Mouse (Mus musculus): ENCODE measurements at regions not wholly inside any gene's neighbourhood (a gene's known extent, or its start where the extent isn't known, plus 50 kb on each side); places are given as distances from the start of the nearest gene placed in this dataset.
"Not testable (repeated sequence)": the region's sequence is repeated elsewhere in the genome, so short reads cannot be mapped to it uniquely, and the experiment has no call there.

DNA sequence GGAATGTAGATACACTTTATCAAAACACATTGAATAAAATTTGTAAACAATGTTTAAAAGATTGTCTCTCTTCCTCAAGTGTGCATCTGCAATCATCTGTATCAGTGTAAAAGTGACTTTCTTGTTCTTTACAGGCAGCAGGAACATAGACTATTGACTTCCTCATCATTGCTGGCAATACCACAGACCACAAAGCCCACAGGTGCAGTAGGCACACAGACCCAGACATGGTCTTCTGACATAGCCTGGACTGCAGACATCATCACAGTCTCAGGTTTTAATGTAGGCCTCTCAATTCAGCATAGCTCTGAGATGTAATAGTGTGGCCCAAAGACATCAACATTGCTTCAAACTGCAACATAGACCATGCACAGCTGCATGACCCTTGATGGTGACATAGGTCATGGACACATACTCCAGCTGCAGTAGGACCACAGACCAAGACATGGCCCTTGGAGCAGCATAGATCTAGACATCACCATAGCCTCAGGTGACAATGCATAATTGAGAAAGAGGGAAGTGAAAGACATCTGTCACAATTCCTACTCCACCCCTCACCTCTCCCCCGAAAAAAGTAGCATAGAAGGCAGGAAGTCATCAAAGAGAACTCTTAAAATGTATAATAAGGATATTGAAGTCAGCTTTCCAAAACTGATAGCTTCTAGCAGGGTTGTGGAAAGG lies 74.1 kb upstream of the Speer2 start:
- no peak for DNase-seq (ENCODE audit: extremely low spot score)

- no peak for DNase-seq (ENCODE audit: extremely low spot score)
Measured at GRCm38 (mm10) chr16:69943635-69944034, 80.1 kb upstream of the Speer2 start.

DNA sequence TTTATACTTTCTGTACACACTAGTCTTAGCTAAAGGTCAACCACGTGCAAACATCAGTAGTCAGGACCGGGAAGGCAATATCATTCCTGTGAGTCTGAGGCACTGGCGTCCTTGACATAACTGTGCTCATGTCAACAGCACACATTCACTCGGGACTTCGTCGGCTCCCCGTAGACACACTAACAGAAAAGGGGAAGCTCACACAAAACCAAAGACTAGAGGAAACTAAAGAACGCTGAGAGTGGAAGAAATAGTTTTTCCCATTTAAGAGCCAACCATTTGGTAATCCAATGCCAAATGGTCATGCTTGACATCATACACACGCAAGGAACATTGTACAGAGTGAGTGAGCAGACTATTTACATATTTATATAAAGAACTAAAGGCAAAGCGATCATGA lies 85.2 kb upstream of the Speer2 start:
- no peak for DNase-seq (ENCODE audit: extremely low spot score)

DNA sequence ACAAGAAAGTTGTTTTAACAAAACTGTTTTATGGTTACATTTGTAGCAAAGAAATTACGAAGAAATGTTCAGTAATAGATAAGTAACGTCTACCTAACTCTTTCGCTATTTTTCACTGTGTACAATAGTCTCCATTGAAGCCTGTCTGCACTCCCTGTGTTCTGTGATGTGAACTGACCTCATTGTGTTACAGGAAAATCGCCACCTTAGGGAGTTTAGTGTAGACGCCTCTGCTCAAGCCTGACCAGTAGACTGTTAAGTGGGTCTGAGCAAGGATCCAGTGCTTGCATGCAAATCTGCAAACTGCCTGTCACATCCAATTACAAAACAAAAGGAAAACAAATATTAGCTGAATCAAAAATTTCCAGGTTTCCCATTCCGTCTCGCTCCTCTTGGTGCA lies 85.8 kb upstream of the Speer2 start:
- no peak for DNase-seq (ENCODE audit: extremely low spot score)

DNA sequence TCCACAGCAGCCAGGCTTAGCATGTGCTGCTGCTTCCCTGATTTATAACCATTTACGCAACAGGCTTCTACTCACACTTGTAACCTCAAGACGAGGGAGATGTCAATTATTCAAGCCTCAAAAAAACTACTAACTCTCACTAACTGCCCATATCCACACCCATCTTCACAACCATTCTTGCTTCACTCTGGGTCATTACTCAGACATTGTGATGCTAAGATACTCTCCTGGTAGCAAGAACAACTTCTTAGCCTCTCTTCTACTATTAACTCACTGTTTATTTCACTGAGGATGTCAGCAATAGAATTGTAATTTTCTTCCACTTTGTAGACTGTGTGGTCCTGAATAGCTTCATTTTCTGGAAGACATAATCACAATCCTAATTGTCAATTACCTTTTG lies 88.0 kb upstream of the Speer2 start:
- no peak for DNase-seq (ENCODE audit: extremely low spot score)

DNA sequence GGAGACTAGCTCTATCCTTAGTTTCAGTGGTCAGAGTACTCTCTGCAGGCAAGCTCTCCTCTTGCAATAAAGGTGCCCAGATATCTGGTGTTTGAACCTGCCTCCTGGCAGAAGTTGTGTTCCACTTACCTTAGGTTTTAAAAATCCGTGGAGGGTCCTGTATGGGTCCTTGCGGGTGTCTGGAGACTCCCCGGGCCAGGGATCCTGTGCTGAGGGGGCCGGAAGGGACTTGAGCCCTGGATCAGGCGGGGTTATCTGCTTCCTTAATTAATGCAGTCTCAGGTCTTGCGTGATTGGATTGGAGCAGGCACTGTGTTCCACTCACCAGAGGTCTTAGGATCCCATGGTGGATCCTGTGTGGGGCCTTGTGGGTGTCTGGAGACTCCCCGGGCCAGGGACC lies 103.0 kb upstream of the Speer2 start:
- not testable (repeated sequence) for DNase-seq (ENCODE audit: extremely low spot score)

DNA sequence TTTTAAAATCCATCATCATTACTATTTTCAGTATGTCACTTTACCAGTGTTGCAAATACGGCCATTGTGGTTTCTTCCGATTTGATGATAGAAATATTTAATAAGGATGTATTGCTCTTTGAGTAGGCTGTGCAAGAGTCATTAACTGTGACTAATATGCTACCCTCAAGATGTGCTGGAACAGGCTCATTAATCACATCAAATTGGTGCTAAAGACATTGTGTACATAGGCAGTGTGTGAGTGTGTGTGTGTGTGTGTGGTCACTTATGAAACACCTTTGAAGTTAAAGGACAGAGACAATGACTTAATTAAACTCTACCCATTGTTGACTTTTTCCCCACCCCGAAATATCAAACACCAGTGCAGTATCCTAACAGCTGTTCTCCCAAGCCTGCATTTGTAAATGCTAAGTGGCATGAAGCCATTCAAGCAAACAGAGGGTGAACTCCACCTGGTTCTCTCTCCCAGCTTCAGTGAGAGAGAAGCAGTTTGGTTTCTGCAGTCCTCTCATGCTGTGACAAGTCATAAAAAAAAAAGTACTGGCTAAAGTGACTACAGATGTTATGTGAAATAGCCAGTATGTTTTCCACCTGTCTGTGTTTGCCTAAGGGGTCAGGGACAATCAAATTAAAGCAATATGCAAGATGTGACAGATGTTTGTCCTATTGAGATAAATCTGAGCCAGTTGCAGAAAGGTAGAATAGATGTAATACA lies 116.4 kb upstream of the Speer2 start:
- DNase-seq (ENCODE audit: extremely low spot score), result peak; percentile 2

- DNase-seq (ENCODE audit: extremely low spot score), result no peak
Measured at GRCm38 (mm10) chr16:69984320-69984719, 120.8 kb upstream of the Speer2 start.

- DNase-seq (ENCODE audit: extremely low spot score), result no peak
Measured at GRCm38 (mm10) chr16:69991907-69992470, 128.4 kb upstream of the Speer2 start.

DNA sequence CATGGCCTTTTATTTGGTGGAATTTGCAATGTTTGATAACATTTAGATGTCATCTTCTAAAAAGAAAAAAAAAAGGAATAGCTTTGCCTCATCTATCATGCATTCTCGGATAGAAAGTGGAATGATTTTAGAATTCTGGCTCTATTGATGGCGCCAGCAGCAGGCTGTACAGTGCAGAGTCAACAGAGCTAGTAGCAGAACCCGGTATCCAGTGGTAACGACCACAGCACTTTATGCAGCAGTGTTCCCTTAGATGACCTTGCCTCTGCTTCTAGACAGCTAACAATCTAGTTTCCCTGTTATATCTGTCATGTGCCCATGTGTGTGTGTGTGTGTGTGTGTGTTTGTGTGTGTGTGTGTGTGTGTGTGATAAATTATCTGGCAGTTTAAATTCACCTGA lies 129.2 kb upstream of the Speer2 start:
- DNase-seq (ENCODE audit: extremely low spot score), result no peak

DNA sequence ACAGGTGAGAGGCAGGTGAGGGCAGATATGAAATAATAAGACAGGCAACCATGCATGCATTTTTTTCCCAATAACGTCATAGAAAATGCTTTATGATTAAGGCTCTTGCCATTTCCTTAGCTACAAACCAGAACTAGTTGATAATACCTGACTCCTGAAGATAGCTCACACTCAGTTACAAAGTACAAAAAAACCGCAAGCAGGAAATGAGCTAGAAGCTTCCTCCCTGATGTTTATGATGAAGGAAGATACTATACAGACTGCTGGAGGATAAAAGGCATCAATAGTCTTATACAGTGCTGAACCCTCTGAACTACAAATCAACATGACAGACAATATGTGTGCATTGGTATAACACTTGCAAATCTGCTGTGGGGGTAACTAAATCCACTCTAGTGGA lies 143.3 kb upstream of the Speer2 start:
- no peak for DNase-seq (ENCODE audit: extremely low spot score)

- no peak for DNase-seq (ENCODE audit: extremely low spot score)
Measured at GRCm38 (mm10) chr16:70016980-70017379, 153.4 kb upstream of the Speer2 start.

- no peak for DNase-seq (ENCODE audit: extremely low spot score)
Measured at GRCm38 (mm10) chr16:70019564-70019963, 156.0 kb upstream of the Speer2 start.

DNA sequence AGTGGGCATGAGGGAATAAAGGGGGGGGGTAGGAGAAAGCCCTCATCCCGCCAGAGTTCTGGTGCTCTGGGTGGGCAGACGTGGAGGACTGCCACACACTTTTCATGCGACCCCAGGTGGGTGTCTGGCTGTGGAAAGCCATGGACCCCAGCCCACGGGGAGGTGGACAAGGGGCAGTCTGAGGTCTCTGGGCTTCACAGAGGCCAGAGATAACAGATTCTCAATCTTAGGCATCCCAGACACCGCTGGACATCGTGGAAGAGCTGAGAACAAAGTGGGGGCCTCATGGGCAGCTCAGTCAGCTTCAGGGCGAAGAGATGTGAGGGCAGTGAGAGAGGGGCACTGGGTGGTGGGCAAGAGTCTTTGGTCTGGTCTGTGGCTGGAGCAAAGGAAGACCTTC lies 157.9 kb upstream of the Speer2 start:
- DNase-seq (ENCODE audit: extremely low spot score), result no peak

DNA sequence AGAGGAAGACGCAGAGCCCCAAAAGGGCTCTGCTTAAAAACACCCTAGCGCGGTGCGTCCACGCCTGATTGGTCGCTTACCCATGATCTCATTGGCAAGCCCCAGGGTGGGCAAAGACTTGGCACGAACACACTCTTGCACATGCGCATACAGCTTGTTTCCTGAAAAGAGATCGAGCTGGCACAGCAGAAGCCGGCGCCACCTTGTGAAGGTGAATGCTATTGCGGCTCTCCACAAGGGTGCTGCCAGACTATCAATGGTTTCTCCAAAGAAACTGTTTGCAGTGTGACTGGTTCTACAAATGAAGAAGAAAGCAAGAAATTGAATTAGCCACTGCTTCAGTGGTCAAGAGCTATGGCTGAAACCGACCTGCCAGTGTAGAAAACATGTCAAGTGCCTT lies 165.1 kb upstream of the Speer2 start:
- peak; percentile 15 for DNase-seq (ENCODE audit: extremely low spot score)

- no peak for DNase-seq (ENCODE audit: extremely low spot score)
Measured at GRCm38 (mm10) chr16:70045547-70045946, 182.0 kb upstream of the Speer2 start.

DNA sequence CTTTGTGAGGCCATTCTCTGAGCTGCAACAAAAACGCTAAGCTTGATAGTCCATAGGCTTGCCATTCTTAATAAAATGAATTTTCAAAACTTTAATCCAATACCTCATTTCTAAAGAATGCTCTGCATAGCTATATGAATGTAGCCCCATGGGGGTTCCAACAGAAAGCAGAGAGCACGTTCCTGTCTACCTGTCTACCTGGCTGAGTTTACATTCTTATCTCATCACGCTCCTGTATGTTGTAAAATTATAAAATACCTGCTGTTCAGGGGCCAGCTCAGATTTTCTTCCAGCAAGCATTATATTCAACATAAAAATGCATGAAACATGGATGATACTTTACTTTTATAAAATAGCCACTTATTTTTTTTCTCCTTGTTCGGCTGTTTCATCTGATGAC lies 182.5 kb upstream of the Speer2 start:
- DNase-seq (ENCODE audit: extremely low spot score), result no peak

DNA sequence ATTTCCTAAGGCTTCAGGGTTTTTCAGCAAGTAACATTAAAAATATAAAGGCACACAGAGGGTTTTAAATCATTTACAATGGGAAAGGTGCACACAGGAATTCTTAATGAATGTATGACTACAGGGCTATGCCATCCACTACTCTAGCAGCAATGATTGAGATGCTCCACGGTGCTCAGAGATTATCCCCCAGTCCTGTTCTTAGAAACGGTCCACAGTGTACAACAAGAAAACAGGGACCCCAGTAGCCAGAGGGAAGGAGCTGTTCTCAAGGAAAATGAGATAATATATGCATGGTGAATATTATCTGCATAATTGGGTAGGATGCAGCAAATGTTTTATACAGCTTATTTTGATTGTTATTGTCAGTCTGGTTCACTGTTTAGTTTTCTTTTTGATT lies 186.3 kb upstream of the Speer2 start:
- DNase-seq (ENCODE audit: extremely low spot score), result no peak

DNA sequence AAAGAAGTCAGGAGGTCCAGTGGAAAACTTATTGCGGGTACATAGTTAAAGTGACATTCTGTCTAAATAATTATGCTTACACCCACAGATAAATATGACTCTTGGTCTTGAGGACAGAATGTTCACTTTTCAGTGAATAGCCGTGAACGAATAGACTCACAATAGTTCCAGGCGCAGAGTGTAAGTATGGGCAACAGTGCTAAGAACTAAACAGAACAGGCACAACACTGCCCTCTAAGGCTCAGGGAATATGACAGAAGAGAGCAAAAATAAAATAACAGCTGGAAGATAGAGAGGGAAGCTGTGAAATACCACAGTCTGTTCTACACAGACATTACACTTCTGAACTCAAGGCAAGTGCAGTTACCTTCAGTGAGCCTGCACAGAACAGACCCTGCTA lies 207.9 kb upstream of the Speer2 start:
- DNase-seq (ENCODE audit: extremely low spot score), result no peak

DNA sequence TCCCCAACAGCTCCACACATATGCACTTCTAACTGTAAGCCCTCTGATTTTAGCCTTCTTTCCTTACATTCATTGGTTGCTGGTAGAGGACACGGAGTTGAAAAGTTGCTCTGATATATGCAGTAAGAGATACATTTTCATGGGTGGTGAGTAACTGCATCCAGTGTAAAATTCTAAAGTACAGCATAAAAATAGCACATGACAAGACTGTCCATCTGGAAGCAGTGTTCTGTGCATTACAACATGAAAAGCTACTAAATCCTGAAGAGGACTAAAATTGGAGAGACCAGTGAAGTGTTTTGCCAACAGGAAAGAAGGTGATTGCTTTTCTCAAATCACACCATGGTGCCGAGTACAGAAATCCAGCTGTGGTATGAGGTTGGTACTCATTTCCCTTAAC lies 210.2 kb upstream of the Speer2 start:
- DNase-seq (ENCODE audit: extremely low spot score), result no peak

- DNase-seq (ENCODE audit: extremely low spot score), result no peak
Measured at GRCm38 (mm10) chr16:70079497-70079896, 216.0 kb upstream of the Speer2 start.

DNA sequence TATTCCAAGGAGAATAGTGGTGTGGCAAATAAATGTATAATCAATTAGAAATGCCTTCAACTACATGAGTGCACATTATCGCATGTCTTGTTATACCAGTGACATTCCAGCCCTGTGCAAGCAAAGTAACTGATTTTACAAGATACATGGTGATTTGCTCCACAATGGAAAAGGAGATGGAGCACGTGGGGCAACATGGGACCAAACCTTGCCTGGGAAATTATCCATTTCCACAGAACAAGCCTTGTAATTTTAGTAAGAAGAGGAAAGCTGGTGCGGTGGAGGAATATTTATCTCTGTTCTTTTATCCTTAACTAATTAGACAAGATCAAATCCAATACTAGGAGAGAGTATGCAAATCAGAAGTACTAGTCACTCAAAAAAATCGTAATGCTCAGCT lies 222.5 kb upstream of the Gbe1 start:
- DNase-seq (ENCODE audit: extremely low spot score), result no peak

DNA sequence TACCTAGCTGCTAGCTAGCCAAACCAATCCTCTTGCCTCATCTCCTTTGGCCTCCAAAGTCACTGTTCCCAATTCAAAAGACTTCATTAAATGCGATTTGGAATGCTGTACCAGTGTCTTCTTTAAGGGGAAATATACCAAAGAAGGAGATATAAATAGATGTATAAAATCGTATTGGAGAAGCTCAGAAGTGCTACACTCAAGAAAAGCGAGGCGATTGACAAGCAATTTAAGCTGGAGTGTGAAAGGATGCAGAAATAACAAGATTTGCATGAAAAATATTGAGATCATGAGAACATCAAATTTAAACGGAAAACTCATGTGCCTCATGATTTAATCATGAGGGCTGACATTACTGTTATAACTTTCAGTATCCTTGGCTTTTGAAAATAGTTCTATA lies 221.8 kb upstream of the Gbe1 start:
- DNase-seq (ENCODE audit: extremely low spot score), result no peak
